Mouse (Mus musculus): ENCODE results near the gene Mrps6. TPM values are rescaled to one million over a fixed set of nuclear protein-coding genes. Genes with fewer than 3 reads are reported as not detected.

Gene Mrps6
- polyA plus RNA-seq, 1 experiment from 2014 or later = 139 TPM

DNA sequence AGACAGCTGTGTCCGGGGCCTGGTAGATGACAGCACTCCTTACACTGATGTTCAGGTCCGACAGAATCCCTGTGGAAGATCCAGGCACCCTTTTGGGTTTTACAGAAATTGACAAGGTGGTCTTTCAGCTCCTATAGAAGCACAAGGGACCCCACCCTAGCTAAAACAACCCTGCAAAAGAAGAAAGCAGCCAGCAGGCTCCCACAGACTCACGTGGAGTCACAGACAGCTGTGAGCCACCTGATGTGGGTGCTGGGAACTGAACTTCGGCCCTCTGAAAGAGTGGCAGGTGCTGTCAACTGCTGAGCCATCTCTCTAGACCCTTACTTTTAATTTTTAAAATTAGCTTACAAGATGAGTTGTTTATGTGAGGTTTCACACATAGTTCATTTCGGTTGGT lies 23.4 kb upstream of the Mrps6 start:
- DNase-seq (ENCODE audit: low spot score) = no peak
- no peak overlapping the region for H3K27ac ChIP-seq (ENCODE audit: low read depth, low read length)
- no peaks in the 10 kb centered on the region for H3K36me3 ChIP-seq (ENCODE audit: control insufficient read depth, insufficient read depth, low read length)
- no peak overlapping the region for H3K9ac ChIP-seq (ENCODE audit: low read depth, low read length)
- WGBS = 73% methylated on average over 5 of the region's 5 CpGs
- no peaks in the 10 kb centered on the region for H3K27me3 ChIP-seq (ENCODE audit: control insufficient read depth, insufficient read depth, low read length)
- no peak overlapping the region for H3K4me2 ChIP-seq (replicated peaks; ENCODE audit: low read depth, low read length)
- H3K4me3 ChIP-seq (ENCODE audit: low read depth, low read length) = no peak overlapping the region
- no peaks in the 10 kb centered on the region for H3K9me3 ChIP-seq (ENCODE audit: control insufficient read depth, low read length)
- H3K4me1 ChIP-seq (replicated peaks; ENCODE audit: control insufficient read depth, insufficient read depth, low read length) = no peaks in the 10 kb centered on the region
- no peak for ATAC-seq (ENCODE audit: low FRiP score)

GRCm38 (mm10) chr16:92036701-92037100 lies 21.4 kb upstream of the Mrps6 start:
- Histone ChIP-seq H3K27ac (ENCODE audit: low read depth, low read length) (no peak overlapping the region), H3K36me3 (ENCODE audit: control insufficient read depth, insufficient read depth, low read length) (no peaks in the 10 kb centered on the region), H3K9ac (ENCODE audit: low read depth, low read length) (no peak overlapping the region), H3K4me3 (ENCODE audit: low read depth, low read length) (no peak overlapping the region), H3K4me1 (replicated peaks; ENCODE audit: control insufficient read depth, insufficient read depth, low read length) (no peaks in the 10 kb centered on the region), H3K4me2 (replicated peaks; ENCODE audit: low read depth, low read length) (no peak overlapping the region), H3K27me3 (ENCODE audit: control insufficient read depth, insufficient read depth, low read length) (no peaks in the 10 kb centered on the region), H3K9me3 (ENCODE audit: control insufficient read depth, low read length) (no peaks in the 10 kb centered on the region)
- 59% methylated on average over 8 of the region's 8 CpGs for WGBS
- DNase-seq (ENCODE audit: low spot score) (no peak), ATAC-seq (ENCODE audit: low FRiP score) (no peak)

- Histone ChIP-seq H3K4me3 (ENCODE audit: low read depth, low read length) (no peak overlapping the region), H3K27me3 (ENCODE audit: control insufficient read depth, insufficient read depth, low read length) (no peaks in the 10 kb centered on the region), H3K4me2 (replicated peaks; ENCODE audit: low read depth, low read length) (no peak overlapping the region), H3K9ac (ENCODE audit: low read depth, low read length) (no peak overlapping the region), H3K9me3 (ENCODE audit: control insufficient read depth, low read length) (no peaks in the 10 kb centered on the region), H3K27ac (ENCODE audit: low read depth, low read length) (no peak overlapping the region), H3K4me1 (replicated peaks; ENCODE audit: control insufficient read depth, insufficient read depth, low read length) (no peaks in the 10 kb centered on the region), H3K36me3 (ENCODE audit: control insufficient read depth, insufficient read depth, low read length) (no peaks in the 10 kb centered on the region)
- ATAC-seq (ENCODE audit: low FRiP score) (no peak), DNase-seq (ENCODE audit: low spot score) (no peak)
- WGBS = 82% methylated on average over 21 of the region's 21 CpGs
Observed at GRCm38 (mm10) chr16:92037891-92038607, 20.0 kb upstream of the Mrps6 start.

GRCm38 (mm10) chr16:92039421-92039820 lies 18.6 kb upstream of the Mrps6 start:
- Histone ChIP-seq H3K9ac (ENCODE audit: low read depth, low read length) (no peak overlapping the region), H3K4me1 (replicated peaks; ENCODE audit: control insufficient read depth, insufficient read depth, low read length) (no peaks in the 10 kb centered on the region), H3K27me3 (ENCODE audit: control insufficient read depth, insufficient read depth, low read length) (no peaks in the 10 kb centered on the region), H3K9me3 (ENCODE audit: control insufficient read depth, low read length) (no peaks in the 10 kb centered on the region), H3K4me3 (ENCODE audit: low read depth, low read length) (no peak overlapping the region), H3K4me2 (replicated peaks; ENCODE audit: low read depth, low read length) (no peak overlapping the region), H3K36me3 (ENCODE audit: control insufficient read depth, insufficient read depth, low read length) (no peaks in the 10 kb centered on the region), H3K27ac (ENCODE audit: low read depth, low read length) (no peak overlapping the region)
- ATAC-seq (ENCODE audit: low FRiP score) (no peak), DNase-seq (ENCODE audit: low spot score) (no peak)
- 91% methylated on average over 7 of the region's 7 CpGs for WGBS

DNA sequence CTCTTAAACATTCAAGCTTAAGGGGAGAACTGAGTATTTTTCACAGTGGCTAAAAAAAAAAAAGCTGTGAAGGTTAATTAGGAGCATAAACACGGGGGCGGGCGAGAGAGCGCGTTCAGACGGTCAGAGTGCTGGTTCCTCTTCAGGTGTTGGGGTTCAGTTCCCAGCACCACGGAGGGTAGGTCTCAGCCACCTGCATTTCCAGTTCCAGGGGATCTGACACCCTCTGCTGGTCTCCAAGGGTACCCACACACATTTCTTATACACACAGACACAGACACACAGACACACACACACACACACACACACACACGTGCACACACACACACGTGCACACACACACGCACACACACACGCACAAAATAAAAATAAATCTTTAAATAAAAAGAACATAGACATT lies 18.1 kb upstream of the Mrps6 start:
- ATAC-seq (ENCODE audit: low FRiP score) = no peak
- Histone ChIP-seq H3K27ac (ENCODE audit: low read depth, low read length) (no peak overlapping the region), H3K9ac (ENCODE audit: low read depth, low read length) (no peak overlapping the region), H3K36me3 (ENCODE audit: control insufficient read depth, insufficient read depth, low read length) (no peaks in the 10 kb centered on the region), H3K9me3 (ENCODE audit: control insufficient read depth, low read length) (no peaks in the 10 kb centered on the region), H3K27me3 (ENCODE audit: control insufficient read depth, insufficient read depth, low read length) (no peaks in the 10 kb centered on the region), H3K4me3 (ENCODE audit: low read depth, low read length) (no peak overlapping the region), H3K4me1 (replicated peaks; ENCODE audit: control insufficient read depth, insufficient read depth, low read length) (no peaks in the 10 kb centered on the region), H3K4me2 (replicated peaks; ENCODE audit: low read depth, low read length) (no peak overlapping the region)
- 94% methylated on average over 11 of the region's 11 CpGs for WGBS
- DNase-seq (ENCODE audit: low spot score) = no peak

- Histone ChIP-seq H3K36me3 (ENCODE audit: control insufficient read depth, insufficient read depth, low read length) (no peaks in the 10 kb centered on the region), H3K9ac (ENCODE audit: low read depth, low read length) (no peak overlapping the region), H3K9me3 (ENCODE audit: control insufficient read depth, low read length) (no peaks in the 10 kb centered on the region), H3K4me1 (replicated peaks; ENCODE audit: control insufficient read depth, insufficient read depth, low read length) (no peaks in the 10 kb centered on the region), H3K4me2 (replicated peaks; ENCODE audit: low read depth, low read length) (no peak overlapping the region), H3K4me3 (ENCODE audit: low read depth, low read length) (no peak overlapping the region), H3K27ac (ENCODE audit: low read depth, low read length) (no peak overlapping the region), H3K27me3 (ENCODE audit: control insufficient read depth, insufficient read depth, low read length) (no peaks in the 10 kb centered on the region)
- no peak for ATAC-seq (ENCODE audit: low FRiP score)
- whole genome bisulfite sequencing = 82% methylated on average over 7 of the region's 7 CpGs
- no peak for DNase-seq (ENCODE audit: low spot score)
Observed at GRCm38 (mm10) chr16:92051777-92052310, 6.2 kb upstream of the Mrps6 start.

DNA sequence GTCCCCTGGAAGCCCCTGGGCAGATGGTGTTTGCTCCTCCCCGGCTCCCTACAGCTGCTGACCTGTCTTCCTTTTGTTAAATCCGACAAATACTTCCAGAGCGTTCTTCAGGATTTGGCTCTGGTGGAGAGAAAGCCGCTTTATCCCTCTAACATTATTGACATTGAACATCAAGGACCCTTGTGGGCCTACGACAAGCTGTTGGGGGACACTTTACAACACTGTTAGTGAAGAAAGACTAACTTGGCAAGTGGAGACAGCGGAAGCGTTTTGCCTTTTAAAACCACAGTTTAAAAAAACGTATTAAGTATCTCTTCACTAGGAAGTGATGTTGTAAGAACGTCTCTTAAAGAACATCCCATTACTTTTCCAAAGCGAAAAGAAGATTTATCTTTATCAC lies 5.5 kb upstream of the Mrps6 start:
- Histone ChIP-seq H3K4me3 (ENCODE audit: low read depth, low read length) (no peak overlapping the region), H3K36me3 (ENCODE audit: control insufficient read depth, insufficient read depth, low read length) (no peaks in the 10 kb centered on the region), H3K27ac (ENCODE audit: low read depth, low read length) (no peak overlapping the region), H3K9me3 (ENCODE audit: control insufficient read depth, low read length) (no peaks in the 10 kb centered on the region), H3K27me3 (ENCODE audit: control insufficient read depth, insufficient read depth, low read length) (no peaks in the 10 kb centered on the region), H3K4me1 (replicated peaks; ENCODE audit: control insufficient read depth, insufficient read depth, low read length) (peaks cover under 1% of the 10 kb centered on the region; the same call in 1 of the 2 replicates), H3K4me2 (replicated peaks; ENCODE audit: low read depth, low read length) (no peak overlapping the region), H3K9ac (ENCODE audit: low read depth, low read length) (no peak overlapping the region)
- no peak for ATAC-seq (ENCODE audit: low FRiP score)
- no peak for DNase-seq (ENCODE audit: low spot score)
- 81% methylated on average over 10 of the region's 10 CpGs for WGBS

GRCm38 (mm10) chr16:92056711-92057110 lies 1.4 kb upstream of the Mrps6 start:
- Histone ChIP-seq H3K27ac (ENCODE audit: low read depth, low read length) (no peak overlapping the region), H3K4me3 (ENCODE audit: low read depth, low read length) (no peak overlapping the region), H3K4me1 (replicated peaks; ENCODE audit: control insufficient read depth, insufficient read depth, low read length) (peaks cover 3% of the 10 kb centered on the region; the same call in 1 of the 2 replicates), H3K9me3 (ENCODE audit: control insufficient read depth, low read length) (no peaks in the 10 kb centered on the region), H3K36me3 (ENCODE audit: control insufficient read depth, insufficient read depth, low read length) (no peaks in the 10 kb centered on the region), H3K9ac (ENCODE audit: low read depth, low read length) (no peak overlapping the region), H3K4me2 (replicated peaks; ENCODE audit: low read depth, low read length) (no peak overlapping the region), H3K27me3 (ENCODE audit: control insufficient read depth, insufficient read depth, low read length) (no peaks in the 10 kb centered on the region)
- ATAC-seq (ENCODE audit: low FRiP score) = no peak
- WGBS = 53% methylated on average over 2 of the region's 2 CpGs
- DNase-seq (ENCODE audit: low spot score) = no peak

- no peaks in the 10 kb centered on the region for H3K9me3 ChIP-seq (ENCODE audit: control insufficient read depth, low read length)
- 0 out of 2 replicates have a peak, but pooled peaks cover under 1% of the 10 kb centered on the region for H3K36me3 ChIP-seq (ENCODE audit: control insufficient read depth, insufficient read depth, low read length)
- H3K9ac ChIP-seq (ENCODE audit: low read depth, low read length) = peak overlapping the region; percentile 70
- H3K4me3 ChIP-seq (ENCODE audit: low read depth, low read length) = peak overlapping the region; percentile 91
- no peak for DNase-seq (ENCODE audit: low spot score)
- peak; percentile 70 for ATAC-seq (ENCODE audit: low FRiP score)
- peaks cover 3% of the 10 kb centered on the region; the same call in 1 of the 2 replicates for H3K4me1 ChIP-seq (replicated peaks; ENCODE audit: control insufficient read depth, insufficient read depth, low read length)
- H3K27ac ChIP-seq (ENCODE audit: low read depth, low read length) = peak overlapping the region; percentile 60
- WGBS = 10% methylated on average over 11 of the region's 11 CpGs
- no peaks in the 10 kb centered on the region for H3K27me3 ChIP-seq (ENCODE audit: control insufficient read depth, insufficient read depth, low read length)
- peak overlapping the region; percentile 84 for H3K4me2 ChIP-seq (replicated peaks; ENCODE audit: low read depth, low read length)
Observed at GRCm38 (mm10) chr16:92057456-92057851, 616 bp upstream of the Mrps6 start.

Data from hindbrain, embryonic 11.5 days (tissue).